Mouse (Mus musculus): Measurements from ENCODE around the gene Tekt2. TPM values are rescaled to one million over a fixed set of nuclear protein-coding genes. Genes with fewer than 3 reads are reported as not detected.

The Tekt2 gene
- total RNA-seq, 1 experiment from 2014 or later: not detected

DNA sequence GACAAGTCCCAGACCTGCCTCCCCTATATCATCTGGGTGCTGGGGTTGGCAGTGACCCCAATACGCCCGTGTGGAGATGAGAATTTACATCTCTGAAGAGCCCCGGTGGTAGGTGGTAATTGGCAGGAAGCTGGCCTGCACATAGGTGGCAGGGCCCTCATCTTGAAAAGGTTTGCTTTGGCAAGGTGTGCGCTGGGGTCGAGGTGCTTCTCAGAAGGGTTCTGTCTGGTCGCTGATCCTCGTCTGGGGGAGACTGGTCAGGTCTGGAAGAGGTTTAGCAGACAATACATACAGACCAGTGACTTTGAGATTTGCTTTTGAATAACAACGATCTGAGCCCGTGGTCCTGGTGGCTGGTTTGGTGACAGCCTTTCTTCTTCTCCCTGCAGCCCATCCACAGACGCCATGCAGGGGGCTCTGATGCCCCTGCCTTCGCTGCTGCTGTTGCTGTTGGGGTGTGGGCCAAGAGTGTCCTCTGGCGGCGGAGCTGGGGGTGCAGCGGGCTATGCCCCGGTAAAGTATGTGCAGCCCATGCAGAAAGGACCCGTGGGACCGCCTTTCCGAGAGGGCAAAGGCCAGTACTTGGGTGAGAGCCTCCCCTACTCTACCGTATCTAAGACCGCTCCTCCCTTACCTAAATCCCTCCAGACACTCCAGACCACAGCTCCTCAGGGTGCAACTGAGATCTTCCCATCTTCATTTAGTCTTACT lies 16.1 kb downstream of the Tekt2 start:
- ATAC-seq (replicated peaks; ENCODE audit: low read depth, poor library complexity, severe bottlenecking): peak; percentile 50

DNA sequence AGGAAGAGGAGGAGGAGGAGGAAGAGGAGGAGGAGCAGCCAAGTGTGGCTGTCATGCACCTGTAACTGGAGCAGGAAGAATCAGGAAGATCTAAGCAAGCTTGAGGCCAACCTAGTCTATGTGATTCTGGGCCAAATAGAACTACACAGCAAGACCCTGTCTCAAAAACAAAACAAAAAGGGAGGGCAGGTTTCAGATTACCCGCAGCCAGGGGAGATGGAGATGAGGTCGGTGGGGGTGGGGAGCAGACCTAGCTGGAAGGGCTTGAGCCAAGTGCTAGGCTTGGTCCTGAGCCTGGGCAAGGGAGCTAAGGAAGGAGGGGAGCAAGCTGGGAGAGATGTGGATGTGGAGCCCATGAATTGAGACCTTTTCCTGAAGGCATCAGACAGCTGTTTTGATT lies 18.7 kb downstream of the Tekt2 start:
- no peak for ATAC-seq (replicated peaks; ENCODE audit: low read depth, poor library complexity, severe bottlenecking)

DNA sequence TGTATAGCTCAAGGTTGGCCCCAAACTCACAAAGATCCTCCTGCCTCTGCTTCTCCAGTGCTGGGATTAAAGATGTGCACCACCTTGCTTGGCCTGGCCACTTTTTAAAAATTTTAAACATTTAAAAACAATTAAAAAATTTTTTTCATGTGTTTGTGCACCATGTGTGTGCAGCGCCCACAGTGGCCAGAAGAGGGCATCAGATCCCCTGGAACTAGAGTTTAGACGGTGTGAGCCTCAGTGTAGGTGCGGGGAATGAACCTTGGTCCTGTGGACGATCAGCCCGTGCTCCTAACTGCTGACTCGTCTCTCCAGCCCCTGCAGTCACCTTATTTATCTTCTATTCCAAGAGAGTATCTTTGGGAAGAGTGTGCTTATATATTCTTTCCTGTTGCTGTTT lies 19.4 kb downstream of the Tekt2 start:
- no peak for ATAC-seq (replicated peaks; ENCODE audit: low read depth, poor library complexity, severe bottlenecking)

GRCm38 (mm10) chr4:126305428-126305827 lies 20.1 kb downstream of the Tekt2 start:
- ATAC-seq (replicated peaks; ENCODE audit: low read depth, poor library complexity, severe bottlenecking): no peak

- no peak for ATAC-seq (replicated peaks; ENCODE audit: low read depth, poor library complexity, severe bottlenecking)
These were observed 21.6 kb downstream of the Tekt2 start for GRCm38 (mm10) chr4:126303877-126304276.

- ATAC-seq (replicated peaks; ENCODE audit: low read depth, poor library complexity, severe bottlenecking): no peak
These were observed 23.7 kb downstream of the Tekt2 start for GRCm38 (mm10) chr4:126301584-126302309.

- ATAC-seq (replicated peaks; ENCODE audit: low read depth, poor library complexity, severe bottlenecking): peak; percentile 5; the same call in 1 of the 2 replicates
These were observed 24.4 kb downstream of the Tekt2 start for GRCm38 (mm10) chr4:126300916-126301583.

- ATAC-seq (replicated peaks; ENCODE audit: low read depth, poor library complexity, severe bottlenecking): peak; percentile 22
These were observed 28.8 kb downstream of the Tekt2 start for GRCm38 (mm10) chr4:126296617-126297101.

DNA sequence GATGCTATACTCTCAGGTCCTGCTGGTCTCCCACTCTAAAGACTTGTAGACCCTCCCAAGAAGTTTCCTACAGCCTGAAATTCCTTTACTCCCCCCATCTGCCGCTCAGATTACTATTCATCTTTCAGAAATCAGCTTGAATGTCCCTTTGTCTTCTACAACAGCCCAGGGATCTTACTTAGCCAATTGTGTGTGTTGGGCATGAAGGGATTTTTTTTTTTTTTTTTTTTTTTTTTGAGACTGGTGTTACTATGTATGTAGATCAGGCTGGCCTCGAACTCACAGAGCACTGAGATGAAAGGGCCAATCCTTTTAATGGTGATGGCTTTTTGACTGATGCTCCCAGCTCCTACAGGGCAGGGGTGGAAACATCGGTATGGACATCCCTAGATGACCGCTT lies 29.6 kb downstream of the Tekt2 start:
- no peak for ATAC-seq (replicated peaks; ENCODE audit: low read depth, poor library complexity, severe bottlenecking)

DNA sequence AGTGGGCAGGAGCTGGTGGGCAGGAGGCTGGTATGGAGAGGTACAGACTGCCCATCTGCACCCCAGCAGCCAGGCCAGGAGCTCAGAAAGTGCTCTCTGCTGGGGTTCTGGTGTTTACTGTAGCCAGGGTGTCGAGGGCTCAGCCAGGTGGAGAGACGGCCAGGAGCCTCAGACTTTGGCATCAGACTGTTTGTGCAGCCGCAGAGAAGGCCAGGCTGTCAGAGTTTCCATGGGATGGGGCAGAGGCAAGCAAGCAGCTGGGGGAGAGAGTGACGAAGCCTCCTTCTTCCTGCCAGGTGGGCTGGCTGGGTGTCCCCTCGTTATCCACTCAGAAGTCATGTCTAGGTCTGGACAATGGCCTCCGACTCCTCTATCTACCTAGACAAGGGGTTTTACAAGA lies 30.3 kb downstream of the Tekt2 start:
- no peak for ATAC-seq (replicated peaks; ENCODE audit: low read depth, poor library complexity, severe bottlenecking)

DNA sequence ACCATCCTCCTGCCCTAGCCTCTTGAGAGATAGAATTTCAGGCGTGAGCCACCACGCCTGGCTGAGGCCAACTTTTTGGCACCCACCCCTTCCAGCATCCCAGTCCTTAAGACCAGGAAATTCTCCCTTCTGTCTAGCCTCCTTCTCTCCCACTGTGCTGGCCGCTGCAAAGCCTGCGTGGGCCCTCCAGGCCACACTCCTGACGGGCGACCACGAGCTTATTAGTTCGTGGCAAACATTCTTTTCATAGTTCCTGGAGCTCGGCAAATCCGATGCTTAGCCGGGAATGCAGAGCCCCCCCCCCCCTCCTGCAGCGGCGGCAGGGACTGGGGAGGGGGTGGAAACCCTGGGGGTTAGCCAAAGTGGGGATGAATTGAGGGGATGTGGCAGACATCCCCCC lies 34.3 kb downstream of the Tekt2 start:
- no peak for ATAC-seq (replicated peaks; ENCODE audit: low read depth, poor library complexity, severe bottlenecking)

GRCm38 (mm10) chr4:126290314-126290713 lies 35.2 kb downstream of the Tekt2 start:
- ATAC-seq (replicated peaks; ENCODE audit: low read depth, poor library complexity, severe bottlenecking): no peak

GRCm38 (mm10) chr4:126288085-126288666 lies 37.3 kb downstream of the Tekt2 start:
- ATAC-seq (replicated peaks; ENCODE audit: low read depth, poor library complexity, severe bottlenecking): peak; percentile 45

DNA sequence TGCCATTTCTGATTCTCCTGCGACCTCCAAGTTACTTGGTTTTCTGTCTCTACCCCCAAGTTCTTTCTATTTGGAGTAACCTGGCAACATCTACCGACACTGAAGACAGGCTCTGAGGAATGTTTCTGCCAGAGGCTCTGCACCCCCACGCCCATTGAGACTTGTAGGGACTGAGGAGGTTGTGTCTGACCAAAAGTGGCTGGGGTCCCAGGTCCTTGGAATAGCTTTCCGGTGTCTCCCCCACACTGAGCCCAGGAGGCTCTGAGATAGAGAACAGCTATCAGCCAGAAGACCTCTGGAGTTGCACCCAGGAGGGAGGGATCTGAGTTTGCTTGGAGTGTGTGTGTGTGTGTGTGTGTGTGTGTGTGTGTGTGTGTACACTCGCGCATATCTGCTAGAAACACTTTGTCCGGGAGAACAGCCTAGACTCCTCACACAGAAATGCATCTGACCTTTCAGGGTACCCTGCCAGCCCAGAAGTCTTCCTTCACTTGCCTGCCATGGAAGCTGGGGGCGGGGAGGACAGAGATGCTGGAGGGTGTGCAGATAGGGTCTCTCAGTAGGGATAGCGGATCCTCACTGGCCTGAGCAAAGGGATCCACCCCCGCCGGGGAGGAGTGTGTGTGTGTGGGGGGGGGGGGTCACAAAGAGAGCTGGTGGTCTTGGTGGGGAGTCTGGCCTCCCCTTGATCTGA lies 38.0 kb downstream of the Tekt2 start:
- no peak for ATAC-seq (replicated peaks; ENCODE audit: low read depth, poor library complexity, severe bottlenecking)

- ATAC-seq (replicated peaks; ENCODE audit: low read depth, poor library complexity, severe bottlenecking): peak; percentile 36; the same call in 1 of the 2 replicates
These were observed 39.0 kb downstream of the Tekt2 start, which contains the start of gene Col8a2 for GRCm38 (mm10) chr4:126286492-126286891. TSS of gene Col8a2 (plus strand) at chr4:126286793.

GRCm38 (mm10) chr4:126283582-126283981 lies 41.9 kb downstream of the Tekt2 start:
- no peak for ATAC-seq (replicated peaks; ENCODE audit: low read depth, poor library complexity, severe bottlenecking)

- no peak for ATAC-seq (replicated peaks; ENCODE audit: low read depth, poor library complexity, severe bottlenecking)
These were observed 43.8 kb downstream of the Tekt2 start for GRCm38 (mm10) chr4:126281706-126282105.

- no peak for ATAC-seq (replicated peaks; ENCODE audit: low read depth, poor library complexity, severe bottlenecking)
These were observed 46.5 kb downstream of the Tekt2 start for GRCm38 (mm10) chr4:126278961-126279360.

GRCm38 (mm10) chr4:126278565-126278915 lies 46.9 kb downstream of the Tekt2 start:
- no peak for ATAC-seq (replicated peaks; ENCODE audit: low read depth, poor library complexity, severe bottlenecking)
